Mouse (Mus musculus): ENCODE measurements around the gene Plxna4. TPM values are rescaled to one million over a fixed set of nuclear protein-coding genes. Genes with fewer than 3 reads are reported as not detected.

Gene Plxna4
- polyA plus RNA-seq, 1 experiment from 2014 or later = 0.91 TPM

GRCm38 (mm10) chr6:32204253-32204652 lies 383.7 kb downstream of the Plxna4 start:
- ATAC-seq = no peak

DNA sequence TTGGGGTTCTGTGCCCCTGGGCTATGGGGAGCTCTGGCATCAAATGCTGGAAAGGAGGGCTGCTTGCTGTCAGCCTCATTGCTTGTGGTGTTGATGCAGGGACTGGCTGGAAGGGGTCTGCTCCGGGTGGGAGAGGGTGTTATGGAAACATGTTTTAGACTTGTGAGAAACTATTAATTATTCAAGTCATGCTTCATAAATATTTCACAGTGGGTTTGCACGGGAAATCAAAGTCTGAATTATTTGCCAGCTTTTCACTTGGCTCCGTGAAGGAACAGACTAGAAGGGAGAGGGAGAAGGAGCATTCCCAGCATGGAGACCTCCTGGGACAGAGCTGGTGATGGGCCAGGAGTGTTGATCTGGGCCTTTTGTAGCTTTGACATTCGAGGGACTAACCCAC lies 384.6 kb downstream of the Plxna4 start:
- 40% methylated on average over 4 of the region's 4 CpGs for WGBS
- Histone ChIP-seq H3K27ac (ENCODE audit: low read depth, low read length) (no peak overlapping the region), H3K9ac (ENCODE audit: low read depth, low read length) (no peak overlapping the region), H3K4me1 (replicated peaks; ENCODE audit: control insufficient read depth, insufficient read depth, low read length) (no peaks in the 10 kb centered on the region), H3K36me3 (ENCODE audit: control insufficient read depth, insufficient read depth) (no peaks in the 10 kb centered on the region), H3K27me3 (replicated peaks; ENCODE audit: control insufficient read depth, insufficient read depth, low read length) (no peaks in the 10 kb centered on the region), H3K9me3 (ENCODE audit: control insufficient read depth) (no peaks in the 10 kb centered on the region), H3K4me2 (replicated peaks; ENCODE audit: low read depth) (no peak overlapping the region), H3K4me3 (ENCODE audit: low read depth, low read length) (no peak overlapping the region)
- no peak for ATAC-seq
- no peak for TF ChIP-seq CTCF (IDR thresholded peaks at IDR 0.05; ENCODE audit: low read depth)

More at GRCm38 (mm10) chr6:32204253-32204652, 383.7 kb downstream of the Plxna4 start:
- H3K4me1 ChIP-seq (replicated peaks; ENCODE audit: control insufficient read depth, insufficient read depth, low read length) = no peaks in the 10 kb centered on the region
- no peak for TF ChIP-seq CTCF (IDR thresholded peaks at IDR 0.05; ENCODE audit: low read depth)
- H3K4me2 ChIP-seq (replicated peaks; ENCODE audit: low read depth) = no peak overlapping the region
- H3K27me3 ChIP-seq (replicated peaks; ENCODE audit: control insufficient read depth, insufficient read depth, low read length) = no peaks in the 10 kb centered on the region
- WGBS = 66% methylated on average over 4 of the region's 4 CpGs
- no peaks in the 10 kb centered on the region for H3K36me3 ChIP-seq (ENCODE audit: control insufficient read depth, insufficient read depth)
- no peak overlapping the region for H3K27ac ChIP-seq (ENCODE audit: low read depth, low read length)
- H3K9me3 ChIP-seq (ENCODE audit: control insufficient read depth) = no peaks in the 10 kb centered on the region
- H3K9ac ChIP-seq (ENCODE audit: low read depth, low read length) = no peak overlapping the region
- H3K4me3 ChIP-seq (ENCODE audit: low read depth, low read length) = no peak overlapping the region

DNA sequence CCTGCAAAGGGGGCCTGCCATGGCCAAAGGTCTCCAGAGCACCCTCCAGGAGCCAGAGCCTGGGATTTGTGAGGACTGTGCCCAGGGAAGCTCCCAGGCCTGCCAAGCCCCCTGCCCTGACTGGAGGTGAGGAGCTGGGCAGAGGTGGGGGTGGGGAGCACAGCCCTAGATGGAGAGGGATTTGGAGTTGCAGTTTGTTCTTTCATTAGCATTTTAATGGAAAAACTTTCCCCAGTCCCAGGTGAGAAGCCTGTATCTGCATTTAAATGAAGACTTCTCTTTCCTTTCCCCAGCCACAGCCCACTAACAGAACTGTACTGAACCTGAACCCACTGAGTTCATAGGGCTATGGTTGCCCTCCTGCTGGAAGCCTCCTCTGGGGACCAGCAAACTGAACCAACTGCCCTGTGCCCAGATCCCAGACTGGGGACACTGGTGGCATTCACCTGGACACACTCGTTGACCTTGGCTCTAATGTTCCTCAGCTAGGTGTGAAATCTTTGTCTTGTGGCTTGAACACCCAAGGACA lies 385.3 kb downstream of the Plxna4 start:
- no peaks in the 10 kb centered on the region for H3K4me1 ChIP-seq (replicated peaks; ENCODE audit: control insufficient read depth, insufficient read depth, low read length)
- no peaks in the 10 kb centered on the region for H3K36me3 ChIP-seq (ENCODE audit: control insufficient read depth, insufficient read depth)
- no peak overlapping the region for H3K4me2 ChIP-seq (replicated peaks; ENCODE audit: low read depth)
- no peak overlapping the region for H3K4me3 ChIP-seq (ENCODE audit: low read depth, low read length)
- WGBS = 64% methylated on average over 1 of the region's 1 CpGs
- no peak for TF ChIP-seq CTCF (IDR thresholded peaks at IDR 0.05; ENCODE audit: low read depth)
- no peaks in the 10 kb centered on the region for H3K9me3 ChIP-seq (ENCODE audit: control insufficient read depth)
- no peak for ATAC-seq
- H3K9ac ChIP-seq (ENCODE audit: low read depth, low read length) = no peak overlapping the region
- H3K27me3 ChIP-seq (replicated peaks; ENCODE audit: control insufficient read depth, insufficient read depth, low read length) = no peaks in the 10 kb centered on the region
- no peak overlapping the region for H3K27ac ChIP-seq (ENCODE audit: low read depth, low read length)

DNA sequence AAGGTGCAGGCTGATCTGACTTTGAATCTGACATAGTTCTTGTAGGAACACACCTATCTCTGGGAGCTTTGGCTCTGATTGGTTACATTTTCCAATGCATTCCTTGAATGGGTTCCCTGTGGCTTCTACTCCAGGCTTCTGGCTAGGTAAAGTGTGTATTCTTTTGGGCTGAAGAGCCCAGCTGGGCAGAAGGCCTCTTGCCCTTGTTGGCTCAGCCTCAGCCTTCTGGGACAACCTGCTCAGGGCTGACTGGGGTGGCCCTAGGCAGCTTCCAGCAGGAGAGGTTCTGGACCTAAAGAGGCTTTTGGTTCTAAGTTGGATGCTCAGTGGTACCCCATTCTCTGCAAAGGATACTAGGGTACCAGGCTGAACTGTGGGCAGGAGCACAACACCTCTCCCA lies 386.5 kb downstream of the Plxna4 start:
- Histone ChIP-seq H3K4me3 (ENCODE audit: low read depth, low read length) (no peak overlapping the region), H3K9ac (ENCODE audit: low read depth, low read length) (no peak overlapping the region), H3K4me2 (replicated peaks; ENCODE audit: low read depth) (no peak overlapping the region), H3K27ac (ENCODE audit: low read depth, low read length) (no peak overlapping the region), H3K27me3 (replicated peaks; ENCODE audit: control insufficient read depth, insufficient read depth, low read length) (no peaks in the 10 kb centered on the region), H3K36me3 (ENCODE audit: control insufficient read depth, insufficient read depth) (no peaks in the 10 kb centered on the region; the same call in 1 of the 2 replicates), H3K4me1 (replicated peaks; ENCODE audit: control insufficient read depth, insufficient read depth, low read length) (no peaks in the 10 kb centered on the region), H3K9me3 (ENCODE audit: control insufficient read depth) (no peaks in the 10 kb centered on the region)
- no peak for ATAC-seq
- TF ChIP-seq CTCF (IDR thresholded peaks at IDR 0.05; ENCODE audit: low read depth) = no peak

- TF ChIP-seq CTCF (IDR thresholded peaks at IDR 0.05; ENCODE audit: low read depth) = no peak
- no peak overlapping the region for H3K4me2 ChIP-seq (replicated peaks; ENCODE audit: low read depth)
- no peak overlapping the region for H3K9ac ChIP-seq (ENCODE audit: low read depth, low read length)
- H3K36me3 ChIP-seq (ENCODE audit: control insufficient read depth, insufficient read depth) = no peaks in the 10 kb centered on the region; the same call in 1 of the 2 replicates
- no peak overlapping the region for H3K4me3 ChIP-seq (ENCODE audit: low read depth, low read length)
- no peak overlapping the region for H3K27ac ChIP-seq (ENCODE audit: low read depth, low read length)
- H3K27me3 ChIP-seq (replicated peaks; ENCODE audit: control insufficient read depth, insufficient read depth, low read length) = no peaks in the 10 kb centered on the region
- no peaks in the 10 kb centered on the region for H3K9me3 ChIP-seq (ENCODE audit: control insufficient read depth)
- no peaks in the 10 kb centered on the region for H3K4me1 ChIP-seq (replicated peaks; ENCODE audit: control insufficient read depth, insufficient read depth, low read length)
- no peak for ATAC-seq
- 50% methylated on average over 2 of the region's 2 CpGs for WGBS
Observed at GRCm38 (mm10) chr6:32199616-32200015, 388.4 kb downstream of the Plxna4 start.

- no peak overlapping the region for H3K4me3 ChIP-seq (ENCODE audit: low read depth, low read length)
- H3K36me3 ChIP-seq (ENCODE audit: control insufficient read depth, insufficient read depth) = no peaks in the 10 kb centered on the region; the same call in 1 of the 2 replicates
- H3K27ac ChIP-seq (ENCODE audit: low read depth, low read length) = no peak overlapping the region
- no peak overlapping the region for H3K4me2 ChIP-seq (replicated peaks; ENCODE audit: low read depth)
- 83% methylated on average over 9 of the region's 9 CpGs for WGBS
- no peak for ATAC-seq
- no peaks in the 10 kb centered on the region for H3K27me3 ChIP-seq (replicated peaks; ENCODE audit: control insufficient read depth, insufficient read depth, low read length)
- H3K4me1 ChIP-seq (replicated peaks; ENCODE audit: control insufficient read depth, insufficient read depth, low read length) = no peaks in the 10 kb centered on the region
- TF ChIP-seq CTCF (IDR thresholded peaks at IDR 0.05; ENCODE audit: low read depth) = no peak
- no peaks in the 10 kb centered on the region for H3K9me3 ChIP-seq (ENCODE audit: control insufficient read depth)
- no peak overlapping the region for H3K9ac ChIP-seq (ENCODE audit: low read depth, low read length)
Observed at GRCm38 (mm10) chr6:32196913-32197312, 391.1 kb downstream of the Plxna4 start.

DNA sequence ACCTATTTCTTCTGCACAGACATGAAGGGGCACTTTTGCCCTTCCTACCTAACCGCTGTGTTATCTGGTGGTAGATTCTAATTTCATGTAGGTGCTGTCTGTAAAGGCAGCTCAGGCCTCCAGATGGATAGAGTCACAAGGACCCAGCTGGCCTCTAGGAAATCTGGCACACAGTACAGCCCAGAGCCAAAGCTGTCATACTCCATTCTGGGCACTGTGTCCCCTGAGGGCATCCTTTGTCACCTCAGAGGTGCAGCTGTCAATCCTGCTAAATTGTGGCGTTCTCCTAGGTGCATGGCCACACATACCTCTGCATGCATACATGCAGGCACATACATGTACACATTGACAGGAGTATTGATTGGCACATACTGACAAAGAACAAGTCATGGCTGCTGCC lies 394.9 kb downstream of the Plxna4 start:
- H3K27ac ChIP-seq (ENCODE audit: low read depth, low read length) = no peak overlapping the region
- no peak overlapping the region for H3K9ac ChIP-seq (ENCODE audit: low read depth, low read length)
- 85% methylated on average over 2 of the region's 2 CpGs for WGBS
- no peaks in the 10 kb centered on the region for H3K27me3 ChIP-seq (replicated peaks; ENCODE audit: control insufficient read depth, insufficient read depth, low read length)
- ATAC-seq = no peak
- H3K4me2 ChIP-seq (replicated peaks; ENCODE audit: low read depth) = no peak overlapping the region
- H3K4me1 ChIP-seq (replicated peaks; ENCODE audit: control insufficient read depth, insufficient read depth, low read length) = no peaks in the 10 kb centered on the region
- TF ChIP-seq CTCF (IDR thresholded peaks at IDR 0.05; ENCODE audit: low read depth) = no peak
- no peaks in the 10 kb centered on the region; the same call in 1 of the 2 replicates for H3K36me3 ChIP-seq (ENCODE audit: control insufficient read depth, insufficient read depth)
- H3K4me3 ChIP-seq (ENCODE audit: low read depth, low read length) = no peak overlapping the region
- no peaks in the 10 kb centered on the region for H3K9me3 ChIP-seq (ENCODE audit: control insufficient read depth)
